Mouse (Mus musculus) heart, postnatal 14 days (tissue): ENCODE measurements around the gene Mapk14. TPM values are rescaled to one million over a fixed set of nuclear protein-coding genes. Genes with fewer than 3 reads are reported as not detected.

Experiments
- DNase-seq, 2 experiments: peaks; one replicate each; pipeline ENCODE4 v3.0.0; 2021 to 2022
- intact Hi-C: fragments of 180-260 bp; cut with DNase I; formaldehyde crosslinking; loops from one replicate; pipeline ENCODE4 v1.15.1; 2025
- total RNA-seq, 2 experiments: library from RNA; stranded (reverse); gene quantifications; 2 replicates each; pipeline ENCODE4 v1.2.3; 2021

Mapk14 gene
- total RNA-seq, 2 experiments from 2014 or later = 51.2 to 51.4 TPM

- intact Hi-C loops = no loop called here
- no peak for DNase-seq
Observed at GRCm38 (mm10) chr17:28775161-28775560, 84.0 kb downstream of the Mapk14 start.

- intact Hi-C loops = no loop called here
- DNase-seq = no peak
Observed at GRCm38 (mm10) chr17:28776817-28777216, 85.7 kb downstream of the Mapk14 start.

GRCm38 (mm10) chr17:28777231-28778005 lies 86.3 kb downstream of the Mapk14 start:
- intact Hi-C loops = no loop called here
- peak; percentile 53 to 57 for DNase-seq

GRCm38 (mm10) chr17:28779735-28780134 lies 88.6 kb downstream of the Mapk14 start:
- intact Hi-C loops = no loop called here
- DNase-seq = no peak

GRCm38 (mm10) chr17:28780836-28781235 lies 89.7 kb downstream of the Mapk14 start:
- no peak for DNase-seq
- intact Hi-C loops = no loop called here

GRCm38 (mm10) chr17:28781290-28782045 lies 90.3 kb downstream of the Mapk14 start:
- DNase-seq = peak; percentile 22 to 45
- intact Hi-C loops = no loop called here

GRCm38 (mm10) chr17:28785036-28785435 lies 93.9 kb downstream of the Mapk14 start:
- no peak for DNase-seq
- intact Hi-C loops = no loop called here

GRCm38 (mm10) chr17:28787507-28787906 lies 96.4 kb downstream of the Mapk14 start:
- DNase-seq = no peak

GRCm38 (mm10) chr17:28797031-28797430 lies 105.9 kb downstream of the Mapk14 start:
- intact Hi-C loops = no loop called here
- no peak for DNase-seq

More at GRCm38 (mm10) chr17:28787507-28787906, 96.4 kb downstream of the Mapk14 start:
- intact Hi-C loops = no loop called here

Other genes starting within 250 kb of the Mapk14 start
- gene Fkbp5, start 173.8 kb upstream of the Mapk14 start, total RNA-seq = 10 to 100 TPM; 36.9 to 41.0 TPM
- not detected for gene Armc12, start 160.5 kb upstream of the Mapk14 start, total RNA-seq
- not detected for gene Clpsl2, start 141.9 kb upstream of the Mapk14 start, total RNA-seq
- not detected for gene Clps, start 130.6 kb upstream of the Mapk14 start, total RNA-seq
- gene Lhfpl5, start 115.7 kb upstream of the Mapk14 start, total RNA-seq = not detected
- 10 to 100 TPM; 34.9 to 35.2 TPM for gene Srpk1, start 68.6 kb upstream of the Mapk14 start, total RNA-seq
- under 1 TPM; 0.59 to 0.62 TPM for gene Slc26a8, start 1.1 kb upstream of the Mapk14 start, total RNA-seq
- gene AC170998.1, start 34.8 kb downstream of the Mapk14 start, total RNA-seq = 1 to 10 TPM in 1 of 2 experiments, under 1 TPM in 1; 0.98 to 1.4 TPM
- gene Mapk13, start 78.0 kb downstream of the Mapk14 start, total RNA-seq = under 1 TPM; 0.17 to 0.33 TPM
- 10 to 100 TPM; 17.2 to 18.5 TPM for gene Brpf3, start 109.8 kb downstream of the Mapk14 start, total RNA-seq
- not detected for gene Pnpla1, start 167.1 kb downstream of the Mapk14 start, total RNA-seq
- under 1 TPM; 0.07 TPM for gene 4930539E08Rik, start 224.0 kb downstream of the Mapk14 start, total RNA-seq